Mouse (Mus musculus): ENCODE results near the gene Il17ra. TPM values are rescaled to one million over a fixed set of nuclear protein-coding genes. Genes with fewer than 3 reads are reported as not detected.

Il17ra gene
- polyA plus RNA-seq, 1 experiment from 2014 or later, result 6.2 TPM

- Histone ChIP-seq H3K4me1 (replicated peaks) (peaks cover 62% of the 10 kb centered on the region), H3K4me3 (peak within 1 kb of the TSS; percentile 76), H3K36me3 (no peaks in the 10 kb centered on the region), H3K27ac (peak within 1 kb of the TSS; percentile 93), H3K27me3 (ENCODE audit: insufficient read depth, poor library complexity, severe bottlenecking) (peaks cover 57% of the 10 kb centered on the region), H3K9me3 (no peaks in the 10 kb centered on the region)
- peak; percentile 88 for DNase-seq (ENCODE audit: low spot score)
- WGBS, result under 1% methylated on average over 73 of the region's 84 CpGs
Measured at GRCm38 (mm10) chr6:120493374-120494181, 30.5 kb downstream of the Il17ra start, which contains the start of gene Tmem121b. TSS of gene Tmem121b (minus strand) at chr6:120493807.

- DNase-seq (ENCODE audit: low spot score), result no peak
- Histone ChIP-seq H3K9me3 (peaks cover 7% of the 10 kb centered on the region; the same call in 1 of the 2 replicates), H3K36me3 (no peaks in the 10 kb centered on the region), H3K27me3 (ENCODE audit: insufficient read depth, poor library complexity, severe bottlenecking) (peaks cover 37% of the 10 kb centered on the region), H3K4me3 (no peak overlapping the region), H3K27ac (no peak overlapping the region), H3K4me1 (replicated peaks) (peaks cover 41% of the 10 kb centered on the region)
- WGBS, result 69% methylated on average over 3 of the region's 3 CpGs
Measured at GRCm38 (mm10) chr6:120496544-120496943, 33.5 kb downstream of the Il17ra start.

GRCm38 (mm10) chr6:120504051-120504450 is 41.0 kb downstream of the Il17ra start:
- Histone ChIP-seq H3K9me3 (peaks cover 7% of the 10 kb centered on the region; the same call in 1 of the 2 replicates), H3K36me3 (peaks cover 20% of the 10 kb centered on the region), H3K4me3 (no peak overlapping the region), H3K4me1 (replicated peaks) (no peaks in the 10 kb centered on the region), H3K27me3 (ENCODE audit: insufficient read depth, poor library complexity, severe bottlenecking) (no peaks in the 10 kb centered on the region), H3K27ac (no peak overlapping the region)
- whole genome bisulfite sequencing, result 79% methylated on average over 3 of the region's 3 CpGs
- DNase-seq (ENCODE audit: low spot score), result no peak

- WGBS, result 82% methylated on average over 4 of the region's 4 CpGs
- H3K27ac ChIP-seq, result no peak overlapping the region
- H3K9me3 ChIP-seq, result peaks cover 3% of the 10 kb centered on the region; the same call in 1 of the 2 replicates
- no peak overlapping the region for H3K4me3 ChIP-seq
- no peaks in the 10 kb centered on the region for H3K4me1 ChIP-seq (replicated peaks)
- H3K36me3 ChIP-seq, result peaks cover 35% of the 10 kb centered on the region
- no peaks in the 10 kb centered on the region for H3K27me3 ChIP-seq (ENCODE audit: insufficient read depth, poor library complexity, severe bottlenecking)
- no peak for DNase-seq (ENCODE audit: low spot score)
Measured at GRCm38 (mm10) chr6:120505531-120505930, 42.5 kb downstream of the Il17ra start.

- H3K36me3 ChIP-seq, result peaks cover 64% of the 10 kb centered on the region
- DNase-seq (ENCODE audit: low spot score), result no peak
- WGBS, result 91% methylated on average over 4 of the region's 4 CpGs
- H3K27ac ChIP-seq, result no peak overlapping the region
- no peaks in the 10 kb centered on the region for H3K4me1 ChIP-seq (replicated peaks)
- no peaks in the 10 kb centered on the region for H3K27me3 ChIP-seq (ENCODE audit: insufficient read depth, poor library complexity, severe bottlenecking)
- H3K4me3 ChIP-seq, result no peak overlapping the region
- H3K9me3 ChIP-seq, result no peaks in the 10 kb centered on the region
Measured at GRCm38 (mm10) chr6:120508645-120509044, 45.6 kb downstream of the Il17ra start.

GRCm38 (mm10) chr6:120509975-120510374 is 46.9 kb downstream of the Il17ra start:
- no peak overlapping the region for H3K4me3 ChIP-seq
- H3K36me3 ChIP-seq, result peaks cover 76% of the 10 kb centered on the region
- 91% methylated on average over 7 of the region's 7 CpGs for WGBS
- H3K4me1 ChIP-seq (replicated peaks), result no peaks in the 10 kb centered on the region
- no peaks in the 10 kb centered on the region for H3K9me3 ChIP-seq
- H3K27ac ChIP-seq, result no peak overlapping the region
- H3K27me3 ChIP-seq (ENCODE audit: insufficient read depth, poor library complexity, severe bottlenecking), result no peaks in the 10 kb centered on the region
- no peak for DNase-seq (ENCODE audit: low spot score)

GRCm38 (mm10) chr6:120510425-120510824 is 47.4 kb downstream of the Il17ra start:
- Histone ChIP-seq H3K4me3 (no peak overlapping the region), H3K4me1 (replicated peaks) (no peaks in the 10 kb centered on the region), H3K36me3 (peaks cover 80% of the 10 kb centered on the region), H3K27me3 (ENCODE audit: insufficient read depth, poor library complexity, severe bottlenecking) (no peaks in the 10 kb centered on the region), H3K27ac (no peak overlapping the region), H3K9me3 (no peaks in the 10 kb centered on the region)
- no peak for DNase-seq (ENCODE audit: low spot score)
- 91% methylated on average over 8 of the region's 8 CpGs for WGBS

GRCm38 (mm10) chr6:120511212-120511611 is 48.2 kb downstream of the Il17ra start:
- no peak overlapping the region for H3K4me3 ChIP-seq
- H3K4me1 ChIP-seq (replicated peaks), result no peaks in the 10 kb centered on the region
- H3K27me3 ChIP-seq (ENCODE audit: insufficient read depth, poor library complexity, severe bottlenecking), result no peaks in the 10 kb centered on the region
- no peak for DNase-seq (ENCODE audit: low spot score)
- H3K36me3 ChIP-seq, result peaks cover 86% of the 10 kb centered on the region
- H3K27ac ChIP-seq, result no peak overlapping the region
- no peaks in the 10 kb centered on the region for H3K9me3 ChIP-seq
- 88% methylated on average over 6 of the region's 6 CpGs for WGBS

- DNase-seq (ENCODE audit: low spot score), result no peak
- WGBS, result 93% methylated on average over 4 of the region's 4 CpGs
- Histone ChIP-seq H3K9me3 (no peaks in the 10 kb centered on the region), H3K27me3 (ENCODE audit: insufficient read depth, poor library complexity, severe bottlenecking) (no peaks in the 10 kb centered on the region), H3K4me3 (no peak overlapping the region), H3K4me1 (replicated peaks) (no peaks in the 10 kb centered on the region), H3K36me3 (peaks cover 94% of the 10 kb centered on the region), H3K27ac (no peak overlapping the region)
Measured at GRCm38 (mm10) chr6:120516422-120516821, 53.4 kb downstream of the Il17ra start.

- peak overlapping the region; percentile 35; the same call in 1 of the 2 replicates for H3K27ac ChIP-seq
- no peak for DNase-seq (ENCODE audit: low spot score)
- peaks cover 94% of the 10 kb centered on the region for H3K36me3 ChIP-seq
- WGBS, result 89% methylated on average over 6 of the region's 6 CpGs
- no peaks in the 10 kb centered on the region for H3K27me3 ChIP-seq (ENCODE audit: insufficient read depth, poor library complexity, severe bottlenecking)
- H3K4me3 ChIP-seq, result no peak overlapping the region
- H3K4me1 ChIP-seq (replicated peaks), result no peaks in the 10 kb centered on the region
- no peaks in the 10 kb centered on the region for H3K9me3 ChIP-seq
Measured at GRCm38 (mm10) chr6:120516879-120517278, 53.8 kb downstream of the Il17ra start.

GRCm38 (mm10) chr6:120517311-120517710 is 54.3 kb downstream of the Il17ra start:
- peaks cover 96% of the 10 kb centered on the region for H3K36me3 ChIP-seq
- WGBS, result 85% methylated on average over 5 of the region's 5 CpGs

GRCm38 (mm10) chr6:120519647-120520046 is 56.6 kb downstream of the Il17ra start:
- no peaks in the 10 kb centered on the region for H3K9me3 ChIP-seq
- 86% methylated on average over 5 of the region's 5 CpGs for WGBS
- H3K36me3 ChIP-seq, result peaks cover 92% of the 10 kb centered on the region
- no peak overlapping the region for H3K4me3 ChIP-seq
- H3K27ac ChIP-seq, result no peak overlapping the region
- no peaks in the 10 kb centered on the region for H3K4me1 ChIP-seq (replicated peaks)
- no peak for DNase-seq (ENCODE audit: low spot score)
- no peaks in the 10 kb centered on the region for H3K27me3 ChIP-seq (ENCODE audit: insufficient read depth, poor library complexity, severe bottlenecking)

More at GRCm38 (mm10) chr6:120517311-120517710, 54.3 kb downstream of the Il17ra start:
- DNase-seq (ENCODE audit: low spot score), result no peak
- Histone ChIP-seq H3K27ac (no peak overlapping the region), H3K4me1 (replicated peaks) (no peaks in the 10 kb centered on the region), H3K4me3 (no peak overlapping the region), H3K9me3 (no peaks in the 10 kb centered on the region), H3K27me3 (ENCODE audit: insufficient read depth, poor library complexity, severe bottlenecking) (no peaks in the 10 kb centered on the region)

GRCm38 (mm10) chr6:120524796-120525195 is 61.7 kb downstream of the Il17ra start:
- WGBS, result 95% methylated on average over 5 of the region's 5 CpGs
- Histone ChIP-seq H3K27ac (no peak overlapping the region), H3K9me3 (no peaks in the 10 kb centered on the region), H3K4me3 (no peak overlapping the region), H3K27me3 (ENCODE audit: insufficient read depth, poor library complexity, severe bottlenecking) (no peaks in the 10 kb centered on the region), H3K36me3 (peaks cover 57% of the 10 kb centered on the region), H3K4me1 (replicated peaks) (peaks cover 16% of the 10 kb centered on the region)
- DNase-seq (ENCODE audit: low spot score), result no peak

All from hindbrain, embryonic 10.5 days (tissue).